Comparison of ENCODE assay signal across 9 mouse cellular contexts in genomic region chr11:95834143-95834667, GRCm38 (mm10). TPM values are rescaled to one million over a fixed set of nuclear protein-coding genes. Genes with fewer than 3 reads are reported as not detected.
DNase-seq lines count a peak whose midpoint lies in the region; ATAC-seq and TF ChIP-seq lines count a peak whose summit lies in the region.
"Had no signal": no experiment of that assay in that cellular context is flagged by ENCODE, and none has a peak within 500 bp of the region (broad histone marks: within the 10 kb centered on the region; RNA-seq: fewer than 3 reads in every experiment).

No protein-coding gene starts in this region.

- DNase-seq in adrenal gland, adult (ENCODE audit: inconsistent age in 2 of 2, low spot score in 1 of 2): peak; percentile 51 to 69
- DNase-seq in adrenal gland, postnatal 4 days (ENCODE audit: low spot score in 2 of 2): no peak
- peak; percentile 60 for DNase-seq in retina, postnatal 1 day
- DNase-seq in retina, embryonic 14.5 days (ENCODE audit: low spot score): no peak
- peak; percentile 62 for DNase-seq in lung, embryonic 14.5 days
- DNase-seq in spleen, postnatal 36 days (ENCODE audit: low spot score in 2 of 2): peak; percentile 86
- no peak for DNase-seq in layer of hippocampus, adult 9-10 months (ENCODE audit: low spot score)

- H3K36me3 ChIP-seq in intestine, embryonic 15.5 days: 0 out of 2 replicates have a peak, but pooled peaks cover 3% of the 10 kb centered on the region
- H3K36me3 ChIP-seq in lung, embryonic 14.5 days (ENCODE audit: insufficient read depth): no peaks in the 10 kb centered on the region
- H3K36me3 ChIP-seq: hindbrain, embryonic 15.5 days had no signal

- peaks cover 55% of the 10 kb centered on the region for H3K4me1 ChIP-seq in intestine, embryonic 15.5 days (replicated peaks)
- peaks cover 23% of the 10 kb centered on the region for H3K4me1 ChIP-seq in lung, embryonic 14.5 days (ENCODE audit: insufficient read depth)

- H3K4me3 ChIP-seq in intestine, embryonic 15.5 days (replicated peaks): no peak overlapping the region; the same call in 1 of the 2 replicates
- H3K4me3 ChIP-seq in lung, embryonic 14.5 days (ENCODE audit: low read depth, low read length): no peak overlapping the region; the same call in 1 of the 2 replicates
- H3K4me3 ChIP-seq: hindbrain, embryonic 15.5 days had no signal

- WGBS in intestine, embryonic 15.5 days: 20% methylated on average over 22 of the region's 22 CpGs
- whole genome bisulfite sequencing in lung, embryonic 14.5 days: 5% methylated on average over 22 of the region's 22 CpGs

- H3K27ac ChIP-seq in intestine, embryonic 15.5 days: no peak overlapping the region
- no peak overlapping the region for H3K27ac ChIP-seq in lung, embryonic 14.5 days (ENCODE audit: low read depth)
- H3K27ac ChIP-seq: hindbrain, embryonic 15.5 days had no signal

- TF ChIP-seq CTCF in lung, embryonic 14.5 days (IDR thresholded peaks at IDR 0.05; ENCODE audit: low read depth): no peak

- H3K27me3 ChIP-seq in intestine, embryonic 15.5 days (replicated peaks): peaks cover 54% of the 10 kb centered on the region
- peaks cover 56% of the 10 kb centered on the region for H3K27me3 ChIP-seq in lung, embryonic 14.5 days (ENCODE audit: insufficient read depth, low read length)

- 0 out of 2 replicates have a peak, but pooled peaks have one; percentile 6 for ATAC-seq in intestine, embryonic 15.5 days
- ATAC-seq in lung, embryonic 14.5 days (ENCODE audit: insufficient read depth): 0 out of 2 replicates have a peak, but pooled peaks have one; percentile 5

- peak overlapping the region; percentile 40 for H3K4me2 ChIP-seq in intestine, embryonic 15.5 days (replicated peaks)
- peak overlapping the region; percentile 43 for H3K4me2 ChIP-seq in lung, embryonic 14.5 days
- H3K4me2 ChIP-seq: hindbrain, embryonic 15.5 days had no signal

- H3K9me3 ChIP-seq in intestine, embryonic 15.5 days: no peaks in the 10 kb centered on the region
- no peaks in the 10 kb centered on the region for H3K9me3 ChIP-seq in lung, embryonic 14.5 days (ENCODE audit: low read depth, low read length)
- H3K9me3 ChIP-seq: hindbrain, embryonic 15.5 days had no signal

- no peak overlapping the region for H3K9ac ChIP-seq in intestine, embryonic 15.5 days
- H3K9ac ChIP-seq in lung, embryonic 14.5 days: no peak overlapping the region
- H3K9ac ChIP-seq: hindbrain, embryonic 15.5 days had no signal

RNA-seq across cellular contexts. Expression of gene Gngt2, which starts 2.8 kb away (rescaled TPM):
- total RNA-seq in adrenal gland, postnatal 4 days (2021): 10 to 100 TPM; 17.2 to 23.1 TPM
- polyA plus RNA-seq in intestine, embryonic 15.5 days (2015; fragmentation: Nextera tagmentation; extraction: Ambion mirVana): 20.3 and 21.7 TPM in 2 replicates
- polyA plus RNA-seq in lung, embryonic 14.5 days (2014; fragmentation: Nextera tagmentation; extraction: Ambion mirVana): 13.4 and 14.8 TPM in 2 replicates

RNA-seq across cellular contexts. Expression of gene Abi3, which starts 8.1 kb away (rescaled TPM):
- total RNA-seq in adrenal gland, postnatal 4 days (2021): 10 to 100 TPM; 18.6 to 18.8 TPM
- 9.5 and 10.0 TPM in 2 replicates for polyA plus RNA-seq in intestine, embryonic 15.5 days (2015; fragmentation: Nextera tagmentation; extraction: Ambion mirVana)
- polyA plus RNA-seq in lung, embryonic 14.5 days (2014; fragmentation: Nextera tagmentation; extraction: Ambion mirVana): 7.2 TPM in 2 replicates

RNA-seq across cellular contexts. Expression of gene Phospho1, which starts 9.9 kb away (rescaled TPM):
- total RNA-seq in adrenal gland, postnatal 4 days (2021): 10 to 100 TPM; 25.5 to 26.0 TPM
- 0.55 and 0.56 TPM in 2 replicates for polyA plus RNA-seq in intestine, embryonic 15.5 days (2015; fragmentation: Nextera tagmentation; extraction: Ambion mirVana)
- polyA plus RNA-seq in lung, embryonic 14.5 days (2014; fragmentation: Nextera tagmentation; extraction: Ambion mirVana): 0.37 TPM in 1 of 2 replicates, not detected in the other

Comparison
In these comparisons a context has a peak if more than half of its experiments do, and no peak if none do; other contexts are left out.
1. DNase-seq: peak in adrenal gland, adult (2 of 2), retina, postnatal 1 day (single experiment), lung, embryonic 14.5 days (single experiment) and spleen, postnatal 36 days (2 of 2); none in adrenal gland, postnatal 4 days (0 of 2), retina, embryonic 14.5 days (single experiment) and layer of hippocampus, adult 9-10 months (single experiment).